Mouse (Mus musculus) common myeloid progenitor, adult 5-6 weeks (primary cell): ENCODE data around the gene Ets2. TPM values are rescaled to one million over a fixed set of nuclear protein-coding genes. Genes with fewer than 3 reads are reported as not detected.

ENCODE experiments used
- ATAC-seq: replicated peaks from 2 replicates; pipeline ENCODE4 v1.8.0; 2016; ENCODE audit warnings: low read depth, mild to moderate bottlenecking, moderate TSS enrichment, inconsistent platforms; ENCODE audit not compliant: poor library complexity, severe bottlenecking
- total RNA-seq: library from RNA; stranded (forward); fragments of 200-1000, 187-1606 nt; gene quantifications from 2 replicates; pipeline ENCODE4 v1.2.3, GENCODE M21; 2017

Ets2 gene
- total RNA-seq, 1 experiment from 2014 or later: 9.4 TPM

GRCm38 (mm10) chr16:95728453-95729435, 26.9 kb downstream of the Ets2 start:
- ATAC-seq: peak; percentile 95

- no peak for ATAC-seq
Observed at GRCm38 (mm10) chr16:95729775-95730174, 27.9 kb downstream of the Ets2 start.

- ATAC-seq: no peak
Observed at GRCm38 (mm10) chr16:95734785-95735184, 32.9 kb downstream of the Ets2 start.

- ATAC-seq: no peak
Observed at GRCm38 (mm10) chr16:95736059-95736458, 34.2 kb downstream of the Ets2 start.

GRCm38 (mm10) chr16:95736470-95736869, 34.6 kb downstream of the Ets2 start:
- ATAC-seq: no peak

- no peak for ATAC-seq
Observed at GRCm38 (mm10) chr16:95739522-95739921, 37.6 kb downstream of the Ets2 start.

GRCm38 (mm10) chr16:95741358-95741757, 39.5 kb downstream of the Ets2 start:
- ATAC-seq: no peak

- ATAC-seq: no peak
Observed at GRCm38 (mm10) chr16:95741915-95742739, 40.3 kb downstream of the Ets2 start.

GRCm38 (mm10) chr16:95742740-95743030, 40.8 kb downstream of the Ets2 start:
- no peak for ATAC-seq

- ATAC-seq: no peak
Observed at GRCm38 (mm10) chr16:95743104-95743503, 41.2 kb downstream of the Ets2 start.

- no peak for ATAC-seq
Observed at GRCm38 (mm10) chr16:95744771-95745170, 42.9 kb downstream of the Ets2 start.

- no peak for ATAC-seq
Observed at GRCm38 (mm10) chr16:95745685-95746084, 43.8 kb downstream of the Ets2 start.

- no peak for ATAC-seq
Observed at GRCm38 (mm10) chr16:95746565-95746964, 44.7 kb downstream of the Ets2 start.

GRCm38 (mm10) chr16:95749291-95750103, 47.6 kb downstream of the Ets2 start:
- ATAC-seq: peak; percentile 55

GRCm38 (mm10) chr16:95750211-95750629, 48.3 kb downstream of the Ets2 start:
- ATAC-seq: peak; percentile 47

- ATAC-seq: no peak
Observed at GRCm38 (mm10) chr16:95752502-95752901, 50.6 kb downstream of the Ets2 start.

GRCm38 (mm10) chr16:95753295-95753694, 51.4 kb downstream of the Ets2 start:
- ATAC-seq: no peak

GRCm38 (mm10) chr16:95759151-95759987, 57.5 kb downstream of the Ets2 start:
- ATAC-seq: no peak

GRCm38 (mm10) chr16:95759988-95760391, 58.1 kb downstream of the Ets2 start:
- no peak for ATAC-seq
